Mouse (Mus musculus): ENCODE measurements around the gene B3gnt5. TPM values are rescaled to one million over a fixed set of nuclear protein-coding genes. Genes with fewer than 3 reads are reported as not detected.
"Not testable (repeated sequence)": the region's sequence is repeated elsewhere in the genome, so short reads cannot be mapped to it uniquely, and the experiment has no call there.

B3gnt5 gene
- polyA plus RNA-seq (2015; fragmentation: Nextera tagmentation; extraction: Ambion mirVana), result 0.83 and 1.3 TPM in 2 replicates

- Histone ChIP-seq H3K36me3 (replicated peaks; ENCODE audit: insufficient read depth, low read length) (no peaks in the 10 kb centered on the region), H3K27ac (ENCODE audit: low read depth) (peak within 1 kb of the TSS; percentile 39; the same call in 1 of the 2 replicates), H3K27me3 (ENCODE audit: insufficient read depth, low read length) (peaks cover 14% of the 10 kb centered on the region), H3K4me3 (ENCODE audit: low read depth, low read length) (peak within 1 kb of the TSS; percentile 52), H3K4me2 (ENCODE audit: low read depth, low read length) (peak within 1 kb of the TSS; percentile 76), H3K9ac (replicated peaks) (peak within 1 kb of the TSS; percentile 52), H3K9me3 (ENCODE audit: low read length) (no peaks in the 10 kb centered on the region), H3K4me1 (ENCODE audit: insufficient read depth) (no peaks in the 10 kb centered on the region; the same call in none of the 2 replicates)
- ATAC-seq (peak; percentile 49), DNase-seq (peak; percentile 54)
- no peak for TF ChIP-seq CTCF (IDR thresholded peaks at IDR 0.05; ENCODE audit: low read depth)
- TF ChIP-seq EP300 (IDR thresholded peaks at IDR 0.05; ENCODE audit: low read depth), result no peak
- under 1% methylated on average over 15 of the region's 15 CpGs for WGBS (ENCODE audit: insufficient replicate concordance)
These were observed at the start of gene B3gnt5 for GRCm38 (mm10) chr16:19760074-19760473. TSS of gene B3gnt5 (plus strand) at chr16:19760208.

- DNase-seq (no peak), ATAC-seq (no peak)
- H3K4me3 ChIP-seq (ENCODE audit: low read depth, low read length), result no peak overlapping the region
- H3K36me3 ChIP-seq (replicated peaks; ENCODE audit: insufficient read depth, low read length), result no peaks in the 10 kb centered on the region
- 0 out of 2 replicates have a peak, but pooled peaks have one; percentile 9 for TF ChIP-seq CTCF (IDR thresholded peaks at IDR 0.05; ENCODE audit: low read depth)
- TF ChIP-seq EP300 (IDR thresholded peaks at IDR 0.05; ENCODE audit: low read depth), result no peak
- no peaks in the 10 kb centered on the region for H3K9me3 ChIP-seq (ENCODE audit: low read length)
- no peaks in the 10 kb centered on the region for H3K4me1 ChIP-seq (ENCODE audit: insufficient read depth)
- no peak overlapping the region for H3K9ac ChIP-seq (replicated peaks)
- H3K27ac ChIP-seq (ENCODE audit: low read depth), result no peak overlapping the region
- WGBS (ENCODE audit: insufficient replicate concordance), result 47% methylated on average over 2 of the region's 2 CpGs
- H3K27me3 ChIP-seq (ENCODE audit: insufficient read depth, low read length), result no peaks in the 10 kb centered on the region
- no peak overlapping the region for H3K4me2 ChIP-seq (ENCODE audit: low read depth, low read length)
These were observed 39.0 kb upstream of the B3gnt5 start for GRCm38 (mm10) chr16:19720959-19721358.

- not testable (repeated sequence) for H3K27me3 ChIP-seq (ENCODE audit: insufficient read depth, low read length); H3K9me3 ChIP-seq (ENCODE audit: low read length); ATAC-seq; H3K36me3 ChIP-seq (replicated peaks; ENCODE audit: insufficient read depth, low read length); DNase-seq; H3K4me1 ChIP-seq (ENCODE audit: insufficient read depth); H3K4me3 ChIP-seq (ENCODE audit: low read depth, low read length); H3K9ac ChIP-seq (replicated peaks); H3K27ac ChIP-seq (ENCODE audit: low read depth); H3K4me2 ChIP-seq (ENCODE audit: low read depth, low read length)
- WGBS (ENCODE audit: insufficient replicate concordance), result 42% methylated on average over 2 of the region's 2 CpGs
- peak; percentile 60 for TF ChIP-seq CTCF (IDR thresholded peaks at IDR 0.05; ENCODE audit: low read depth)
These were observed 35.9 kb upstream of the B3gnt5 start for GRCm38 (mm10) chr16:19724139-19724538.

- Histone ChIP-seq H3K27me3 (ENCODE audit: insufficient read depth, low read length) (no peaks in the 10 kb centered on the region), H3K9me3 (ENCODE audit: low read length) (no peaks in the 10 kb centered on the region), H3K36me3 (replicated peaks; ENCODE audit: insufficient read depth, low read length) (no peaks in the 10 kb centered on the region), H3K4me2 (ENCODE audit: low read depth, low read length) (no peak overlapping the region), H3K4me3 (ENCODE audit: low read depth, low read length) (no peak overlapping the region), H3K4me1 (ENCODE audit: insufficient read depth) (no peaks in the 10 kb centered on the region), H3K9ac (replicated peaks) (no peak overlapping the region), H3K27ac (ENCODE audit: low read depth) (no peak overlapping the region)
- ATAC-seq (no peak), DNase-seq (no peak)
- WGBS (ENCODE audit: insufficient replicate concordance), result 76% methylated on average over 1 of the region's 1 CpGs
- TF ChIP-seq EP300 (IDR thresholded peaks at IDR 0.05; ENCODE audit: low read depth), result no peak
- no peak for TF ChIP-seq CTCF (IDR thresholded peaks at IDR 0.05; ENCODE audit: low read depth)
These were observed 27.1 kb upstream of the B3gnt5 start for GRCm38 (mm10) chr16:19732896-19733295.

GRCm38 (mm10) chr16:19760505-19761496 lies 793 bp downstream of the B3gnt5 start:
- Histone ChIP-seq H3K4me3 (ENCODE audit: low read depth, low read length) (peak overlapping the region; percentile 52), H3K9ac (replicated peaks) (peak overlapping the region; percentile 52), H3K27ac (ENCODE audit: low read depth) (peak overlapping the region; percentile 39; the same call in 1 of the 2 replicates), H3K27me3 (ENCODE audit: insufficient read depth, low read length) (peaks cover 14% of the 10 kb centered on the region), H3K9me3 (ENCODE audit: low read length) (no peaks in the 10 kb centered on the region), H3K36me3 (replicated peaks; ENCODE audit: insufficient read depth, low read length) (no peaks in the 10 kb centered on the region), H3K4me2 (ENCODE audit: low read depth, low read length) (peak overlapping the region; percentile 76), H3K4me1 (ENCODE audit: insufficient read depth) (no peaks in the 10 kb centered on the region; the same call in none of the 2 replicates)
- no peak for ATAC-seq
- TF ChIP-seq EP300 (IDR thresholded peaks at IDR 0.05; ENCODE audit: low read depth) (no peak), CTCF (IDR thresholded peaks at IDR 0.05; ENCODE audit: low read depth) (no peak)
- WGBS (ENCODE audit: insufficient replicate concordance), result 2% methylated on average over 61 of the region's 61 CpGs
- peak; percentile 21 for DNase-seq

GRCm38 (mm10) chr16:19761691-19762090 lies 1.7 kb downstream of the B3gnt5 start:
- Histone ChIP-seq H3K27me3 (ENCODE audit: insufficient read depth, low read length) (peaks cover 14% of the 10 kb centered on the region), H3K4me1 (ENCODE audit: insufficient read depth) (no peaks in the 10 kb centered on the region; the same call in none of the 2 replicates), H3K9me3 (ENCODE audit: low read length) (no peaks in the 10 kb centered on the region), H3K4me2 (ENCODE audit: low read depth, low read length) (peak overlapping the region; percentile 76), H3K36me3 (replicated peaks; ENCODE audit: insufficient read depth, low read length) (no peaks in the 10 kb centered on the region), H3K4me3 (ENCODE audit: low read depth, low read length) (peak overlapping the region; percentile 52; the same call in 1 of the 2 replicates), H3K27ac (ENCODE audit: low read depth) (no peak overlapping the region), H3K9ac (replicated peaks) (no peak overlapping the region)
- ATAC-seq, result no peak
- no peak for TF ChIP-seq EP300 (IDR thresholded peaks at IDR 0.05; ENCODE audit: low read depth)
- no peak for TF ChIP-seq CTCF (IDR thresholded peaks at IDR 0.05; ENCODE audit: low read depth)
- WGBS (ENCODE audit: insufficient replicate concordance), result 45% methylated on average over 1 of the region's 1 CpGs
- DNase-seq, result peak; percentile 19
